Mouse (Mus musculus): ENCODE measurements at regions not wholly inside any gene's neighbourhood (a gene's known extent, or its start where the extent isn't known, plus 50 kb on each side); places are given as distances from the start of the nearest gene placed in this dataset.

DNA sequence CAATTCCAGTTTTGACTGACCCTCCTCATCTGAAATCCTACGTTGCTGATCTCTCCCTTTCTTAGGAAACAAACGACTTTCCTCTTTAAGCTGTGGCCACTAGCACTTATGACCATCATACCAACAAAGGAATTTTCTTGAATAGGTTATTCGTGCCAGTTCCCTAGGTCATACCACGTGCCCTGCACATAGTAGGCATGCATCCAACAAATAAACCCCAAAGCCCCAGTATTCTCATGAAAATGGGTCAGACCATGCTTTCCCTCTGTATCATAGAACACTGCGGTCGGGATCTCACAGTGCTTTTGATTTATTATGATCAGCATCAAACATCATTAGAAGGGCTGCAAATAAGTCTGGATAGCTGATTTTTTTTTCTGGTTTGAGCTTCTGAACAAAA lies 139.4 kb downstream of the Emp1 start:
- TF ChIP-seq ZNF384 (IDR thresholded peaks at IDR 0.05; ENCODE audit: low read depth, low read length): no peak
- TF ChIP-seq MAX (IDR thresholded peaks at IDR 0.05; ENCODE audit: low read length): no peak
- no peak for TF ChIP-seq CTCF (IDR thresholded peaks at IDR 0.05 in 2 of 3, conservative IDR thresholded peaks at IDR 0.05 in 1 of 3; ENCODE audit: control insufficient read depth in 1 of 3, insufficient read depth in 1 of 3, low read depth in 2 of 3, low read length in 3 of 3, poor library complexity in 1 of 3, severe bottlenecking in 1 of 3)
- TF ChIP-seq MYC (IDR thresholded peaks at IDR 0.05; ENCODE audit: low read depth, low read length): no peak
- no peak for TF ChIP-seq SIN3A (IDR thresholded peaks at IDR 0.05; ENCODE audit: low read length)
- TF ChIP-seq NELFE (IDR thresholded peaks at IDR 0.05; ENCODE audit: low read depth, low read length): no peak
- no peak for TF ChIP-seq ZMIZ1 (IDR thresholded peaks at IDR 0.05; ENCODE audit: low read depth, low read length)
- no peak for TF ChIP-seq JUND (IDR thresholded peaks at IDR 0.05; ENCODE audit: low read depth, low read length)
- TF ChIP-seq TCF12 (IDR thresholded peaks at IDR 0.05; ENCODE audit: low read depth, low read length): no peak
- TF ChIP-seq SMC3 (IDR thresholded peaks at IDR 0.05; ENCODE audit: low read depth, low read length): no peak
- TF ChIP-seq ETS1 (IDR thresholded peaks at IDR 0.05; ENCODE audit: low read depth, low read length): no peak
- no peak for TF ChIP-seq POLR2AphosphoS5 (IDR thresholded peaks at IDR 0.05; ENCODE audit: borderline replicate concordance, low read depth, low read length)
- TF ChIP-seq USF1 (IDR thresholded peaks at IDR 0.05; ENCODE audit: low read depth, low read length): no peak
- no peak for TF ChIP-seq UBTF (IDR thresholded peaks at IDR 0.05; ENCODE audit: borderline replicate concordance, insufficient read depth, low read depth, low read length)
- no peak for TF ChIP-seq MXI1 (IDR thresholded peaks at IDR 0.05; ENCODE audit: low read depth, low read length)
- no peak for TF ChIP-seq CHD2 (IDR thresholded peaks at IDR 0.05; ENCODE audit: low read length)
- TF ChIP-seq MEF2A (IDR thresholded peaks at IDR 0.05; ENCODE audit: extremely low read depth, insufficient replicate concordance, low read depth, low read length, poor library complexity, severe bottlenecking): no peak
- TF ChIP-seq USF2 (IDR thresholded peaks at IDR 0.05; ENCODE audit: borderline replicate concordance in 1 of 2, insufficient read depth in 1 of 2, low read depth in 1 of 2, low read length in 2 of 2): no peak
- no peak for TF ChIP-seq POLR2AphosphoS2 (IDR thresholded peaks at IDR 0.05; ENCODE audit: low read length)
- TF ChIP-seq ELF1 (IDR thresholded peaks at IDR 0.05; ENCODE audit: low read depth, low read length): no peak
- no peak overlapping the region for H3K9ac ChIP-seq (ENCODE audit: control insufficient read depth, low read depth, low read length, poor library complexity, severe bottlenecking)
- H3K4me1 ChIP-seq (ENCODE audit: control insufficient read depth in 1 of 2, insufficient read depth in 2 of 2, low read length in 2 of 2): no peaks in the 10 kb centered on the region
- H3K4me3 ChIP-seq (ENCODE audit: control insufficient read depth in 1 of 2, insufficient read depth in 1 of 2, low read depth in 2 of 2, low read length in 2 of 2): no peak overlapping the region
- no peaks in the 10 kb centered on the region for H3K36me3 ChIP-seq (ENCODE audit: control insufficient read depth in 1 of 2, insufficient read depth in 2 of 2, low read length in 2 of 2)
- H3K27ac ChIP-seq (ENCODE audit: control insufficient read depth, low read depth, low read length): no peak overlapping the region
- no peaks in the 10 kb centered on the region for H3K79me2 ChIP-seq (ENCODE audit: control insufficient read depth, insufficient read depth, low read length, poor library complexity)
- DNase-seq (ENCODE audit: low read depth, low spot score): no peak
- no peaks in the 10 kb centered on the region for H3K9me3 ChIP-seq (replicated peaks; ENCODE audit: insufficient read depth, low read length)
- H3K27me3 ChIP-seq (ENCODE audit: control insufficient read depth in 1 of 2, insufficient read depth in 2 of 2, low read length in 2 of 2): no peaks in the 10 kb centered on the region

DNA sequence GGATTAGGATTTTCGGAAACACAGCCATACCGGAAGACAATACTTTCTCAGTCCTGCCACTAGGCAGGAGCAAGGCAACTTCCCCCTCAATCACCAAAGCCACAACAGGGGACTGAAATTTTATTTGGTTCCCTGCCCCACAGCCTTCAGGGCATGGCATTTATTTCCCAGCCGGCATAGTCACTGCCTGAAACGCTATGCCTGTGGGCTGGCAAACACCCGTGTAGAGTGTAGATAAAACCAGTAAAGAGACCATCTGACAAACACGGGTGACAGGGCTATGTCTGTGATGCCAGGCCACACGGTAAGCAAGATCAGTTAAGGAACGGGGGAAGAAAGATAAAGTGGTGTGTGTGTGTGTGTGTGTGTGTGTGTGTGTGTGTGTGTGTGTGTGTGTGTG lies 140.1 kb downstream of the Emp1 start:
- no peaks in the 10 kb centered on the region for H3K27me3 ChIP-seq (ENCODE audit: control insufficient read depth in 1 of 2, insufficient read depth in 2 of 2, low read length in 2 of 2)
- TF ChIP-seq CHD2 (IDR thresholded peaks at IDR 0.05; ENCODE audit: low read length) (no peak), POLR2AphosphoS2 (IDR thresholded peaks at IDR 0.05; ENCODE audit: low read length) (no peak), TAL1 (IDR thresholded peaks at IDR 0.05; ENCODE audit: low read length) (no peak), NRF1 (IDR thresholded peaks at IDR 0.05; ENCODE audit: insufficient read depth, low read depth, low read length, poor library complexity, severe bottlenecking) (no peak), CTCF (IDR thresholded peaks at IDR 0.05 in 2 of 3, conservative IDR thresholded peaks at IDR 0.05 in 1 of 3; ENCODE audit: control insufficient read depth in 1 of 3, insufficient read depth in 1 of 3, low read depth in 2 of 3, low read length in 3 of 3, poor library complexity in 1 of 3, severe bottlenecking in 1 of 3) (no peak), SIN3A (IDR thresholded peaks at IDR 0.05; ENCODE audit: low read length) (no peak), MEF2A (IDR thresholded peaks at IDR 0.05; ENCODE audit: extremely low read depth, insufficient replicate concordance, low read depth, low read length, poor library complexity, severe bottlenecking) (no peak), NELFE (IDR thresholded peaks at IDR 0.05; ENCODE audit: low read depth, low read length) (no peak), MYB (IDR thresholded peaks at IDR 0.05; ENCODE audit: low read depth, low read length) (no peak), KAT2A (conservative IDR thresholded peaks at IDR 0.05; ENCODE audit: low read depth, low read length) (no peak), MAX (IDR thresholded peaks at IDR 0.05; ENCODE audit: low read length) (no peak), POLR2A (IDR thresholded peaks at IDR 0.05; ENCODE audit: control insufficient read depth in 1 of 2, insufficient read depth in 1 of 2, low read depth in 1 of 2, low read length in 2 of 2, poor library complexity in 1 of 2) (no peak), ZKSCAN1 (IDR thresholded peaks at IDR 0.05; ENCODE audit: low read depth, low read length) (no peak), MAFK (IDR thresholded peaks at IDR 0.05; ENCODE audit: borderline replicate concordance, low read depth, low read length) (no peak), ZC3H11A (IDR thresholded peaks at IDR 0.05; ENCODE audit: low read depth, low read length) (no peak)
- H3K9ac ChIP-seq (ENCODE audit: control insufficient read depth, low read depth, low read length, poor library complexity, severe bottlenecking): no peak overlapping the region
- DNase-seq (ENCODE audit: low read depth, low spot score): peak; percentile 2
- H3K27ac ChIP-seq (ENCODE audit: control insufficient read depth, low read depth, low read length): no peak overlapping the region
- no peaks in the 10 kb centered on the region for H3K4me1 ChIP-seq (ENCODE audit: control insufficient read depth in 1 of 2, insufficient read depth in 2 of 2, low read length in 2 of 2)
- no peaks in the 10 kb centered on the region for H3K9me3 ChIP-seq (replicated peaks; ENCODE audit: insufficient read depth, low read length)
- no peaks in the 10 kb centered on the region for H3K36me3 ChIP-seq (ENCODE audit: control insufficient read depth in 1 of 2, insufficient read depth in 2 of 2, low read length in 2 of 2)
- no peaks in the 10 kb centered on the region for H3K79me2 ChIP-seq (ENCODE audit: control insufficient read depth, insufficient read depth, low read length, poor library complexity)
- no peak overlapping the region for H3K4me3 ChIP-seq (ENCODE audit: control insufficient read depth in 1 of 2, insufficient read depth in 1 of 2, low read depth in 2 of 2, low read length in 2 of 2)

Data from MEL (cell line).